ENCODE assay signal across 15 mouse cellular contexts in the genomic region with DNA sequence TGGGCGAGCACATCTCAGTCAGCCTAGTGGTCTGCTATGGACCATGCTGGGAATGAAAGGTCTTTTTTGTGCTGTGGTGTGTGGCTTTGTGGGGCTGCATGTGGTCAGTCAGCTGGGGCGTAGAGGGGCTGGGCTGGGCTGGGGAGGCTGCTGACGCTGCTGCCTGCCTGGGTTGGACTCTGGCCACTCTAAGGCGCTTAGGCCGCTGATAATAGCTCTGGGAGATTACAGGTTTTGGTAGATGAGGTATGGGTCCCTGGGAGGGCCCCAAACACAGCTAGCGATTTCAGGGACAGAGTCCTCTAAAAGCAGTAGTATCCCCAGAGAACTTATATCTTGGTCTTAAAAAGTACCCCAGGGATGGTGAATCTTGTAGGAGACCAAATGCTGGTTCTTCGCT.
"Had no signal": no experiment of that assay in that cellular context is flagged by ENCODE, and none has a peak within 500 bp of the region (broad histone marks: within the 10 kb centered on the region; RNA-seq: fewer than 3 reads in every experiment).

No protein-coding gene starts in this region.

- H3K27ac ChIP-seq: kidney, postnatal 0 days; limb, embryonic 12.5 days; liver, embryonic 13.5 days; lung, embryonic 15.5 days; macrophage had no signal

- ATAC-seq: liver, postnatal 0 days; midbrain, embryonic 16.5 days had no signal

- H3K4me3 ChIP-seq: limb, embryonic 12.5 days; liver, embryonic 13.5 days; lung, embryonic 15.5 days; megakaryocyte, embryonic 14.5 days had no signal

- DNase-seq: kidney, adult 8-10 months; layer of hippocampus, adult 9-11 months; layer of hippocampus, postnatal 36 days; liver; liver, embryonic 13.5 days; liver, postnatal 0 days; lung, postnatal 14 days; right cerebral cortex, postnatal 14 days; thymus, postnatal 36 days had no signal

- H3K9ac ChIP-seq: limb, embryonic 12.5 days; liver, embryonic 13.5 days; liver, postnatal 0 days; lung, embryonic 15.5 days had no signal

- H3K36me3 ChIP-seq: liver, embryonic 13.5 days; lung, embryonic 15.5 days had no signal

- H3K27me3 ChIP-seq: limb, embryonic 12.5 days; lung, embryonic 15.5 days had no signal

- H3K9me3 ChIP-seq: limb, embryonic 12.5 days; liver, embryonic 13.5 days; lung, embryonic 15.5 days; megakaryocyte, embryonic 14.5 days had no signal

- H3K4me2 ChIP-seq: limb, embryonic 12.5 days; liver, embryonic 13.5 days; lung, embryonic 15.5 days had no signal
